Mouse (Mus musculus) megakaryocyte, embryonic 14.5 days (primary cell): ENCODE data around the gene Mta3.

Source experiments
- FLI1 ChIP-seq: IDR thresholded peaks from 2 replicates; pipeline ENCODE4 v1.6.1; 2012; ENCODE audit warnings: low read length, inconsistent platforms, mixed read lengths
- GATA1 ChIP-seq: IDR thresholded peaks from 3 replicates; pipeline ENCODE4 v1.6.1; 2012; ENCODE audit warnings: mixed read lengths, low read length, inconsistent platforms, borderline replicate concordance

- no peak for TF ChIP-seq GATA1
- no peak for TF ChIP-seq FLI1
These were observed 154.3 kb downstream of the Mta3 start for GRCm38 (mm10) chr17:83860224-83860623.
